Mouse (Mus musculus) MEL (cell line): Measurements from ENCODE around the gene Gm4707. TPM values are rescaled to one million over a fixed set of nuclear protein-coding genes. Genes with fewer than 3 reads are reported as not detected.

Source experiments
- DNase-seq: peaks from one replicate; pipeline ENCODE4 v3.0.0; 2011; ENCODE audit warnings: low read depth, low spot score
- H3K27ac ChIP-seq: 2 replicates; pipeline ENCODE4 v1.5.1; 2012; ENCODE audit warnings: low read depth, mild to moderate bottlenecking, control low read depth, low read length, moderate library complexity; ENCODE audit not compliant: control insufficient read depth
- H3K27me3 ChIP-seq, 2 experiments: fragments of 150-350 bp in 1 of 2; sonication (generic) in 1 of 2; 2 replicates each; pipeline ENCODE4 v1.6.1; 2012; ENCODE audit warnings: low read length in 2 of 2, mild to moderate bottlenecking in 2 of 2, improper control_type of control experiment in 1 of 2, moderate library complexity in 1 of 2; ENCODE audit not compliant: insufficient read depth in 2 of 2, control insufficient read depth in 1 of 2
- H3K36me3 ChIP-seq, 2 experiments: 2 replicates each; pipeline ENCODE4 v1.6.1; 2012 to 2014; ENCODE audit warnings: low read length in 2 of 2, improper control_type of control experiment in 1 of 2, inconsistent platforms in 1 of 2, mild to moderate bottlenecking in 1 of 2; ENCODE audit not compliant: insufficient read depth in 2 of 2, control insufficient read depth in 1 of 2
- H3K4me1 ChIP-seq, 2 experiments: fragments of 150-350 bp in 1 of 2; sonication (generic) in 1 of 2; 2 replicates each; pipeline ENCODE4 v1.6.1; 2012; ENCODE audit warnings: low read length in 2 of 2, improper control_type of control experiment in 1 of 2, mild to moderate bottlenecking in 1 of 2; ENCODE audit not compliant: insufficient read depth in 2 of 2, control insufficient read depth in 1 of 2
- H3K4me3 ChIP-seq, 2 experiments: fragments of 150-350 bp in 1 of 2; sonication (generic) in 1 of 2; 2 replicates each; pipeline ENCODE4 v1.5.1; 2012; ENCODE audit warnings: low read depth in 2 of 2, low read length in 2 of 2, mild to moderate bottlenecking in 2 of 2, moderate library complexity in 2 of 2, control low read depth in 1 of 2, improper control_type of control experiment in 1 of 2; ENCODE audit not compliant: control insufficient read depth in 1 of 2, insufficient read depth in 1 of 2
- H3K79me2 ChIP-seq: 2 replicates; pipeline ENCODE4 v1.6.1; 2012; ENCODE audit warnings: mild to moderate bottlenecking, low read length, moderate library complexity; ENCODE audit not compliant: control insufficient read depth, poor library complexity, insufficient read depth
- H3K9ac ChIP-seq: 2 replicates; pipeline ENCODE4 v1.6.1; 2012; ENCODE audit warnings: low read depth, mild to moderate bottlenecking, control low read depth, low read length, moderate library complexity; ENCODE audit not compliant: control insufficient read depth, poor library complexity, severe bottlenecking
- H3K9me3 ChIP-seq: fragments of 150-350 bp; sonication (generic); replicated peaks from 2 replicates; pipeline ENCODE4 v1.6.1; 2012; ENCODE audit warnings: mild to moderate bottlenecking, low read length, improper control_type of control experiment, moderate library complexity; ENCODE audit not compliant: insufficient read depth
- CHD2 ChIP-seq: IDR thresholded peaks from 2 replicates; pipeline ENCODE4 v1.6.1; 2011; ENCODE audit warnings: low read length, improper control_type of control experiment
- E2F4 ChIP-seq: IDR thresholded peaks from 2 replicates; pipeline ENCODE4 v1.6.1; 2011; ENCODE audit warnings: low read depth, low read length, improper control_type of control experiment, borderline replicate concordance
- EP300 ChIP-seq, 2 experiments: IDR thresholded peaks; 2 replicates each; pipeline ENCODE4 v1.6.1; 2011; ENCODE audit warnings: improper control_type of control experiment in 2 of 2, low read length in 2 of 2, low read depth in 1 of 2, mild to moderate bottlenecking in 1 of 2
- ETS1 ChIP-seq: IDR thresholded peaks from 2 replicates; pipeline ENCODE4 v1.6.1; 2012; ENCODE audit warnings: low read depth, mild to moderate bottlenecking, inconsistent platforms, low read length, improper control_type of control experiment, moderate library complexity
- GABPA ChIP-seq: IDR thresholded peaks from 2 replicates; pipeline ENCODE4 v1.6.1; 2012; ENCODE audit warnings: low read depth, mild to moderate bottlenecking, inconsistent platforms, low read length, improper control_type of control experiment, moderate library complexity
- JUND ChIP-seq: IDR thresholded peaks from 2 replicates; pipeline ENCODE4 v1.6.1; 2011; ENCODE audit warnings: low read depth, mild to moderate bottlenecking, improper control_type of control experiment, low read length
- MAX ChIP-seq: IDR thresholded peaks from 2 replicates; pipeline ENCODE4 v1.6.1; 2011; ENCODE audit warnings: low read length, improper control_type of control experiment
- MEF2A ChIP-seq: IDR thresholded peaks from 2 replicates; pipeline ENCODE4 v1.6.1; 2014; ENCODE audit warnings: low read depth, mild to moderate bottlenecking, inconsistent platforms, low read length, improper control_type of control experiment; ENCODE audit not compliant: poor library complexity, insufficient replicate concordance, severe bottlenecking; ENCODE audit errors: extremely low read depth
- MYB ChIP-seq: IDR thresholded peaks from 2 replicates; pipeline ENCODE4 v1.6.1; 2011; ENCODE audit warnings: mild to moderate bottlenecking, low read depth, low read length, improper control_type of control experiment
- MYC ChIP-seq: IDR thresholded peaks from 2 replicates; pipeline ENCODE4 v1.6.1; 2011; ENCODE audit warnings: low read depth, mild to moderate bottlenecking, low read length, improper control_type of control experiment, moderate library complexity
- NELFE ChIP-seq: IDR thresholded peaks from 2 replicates; pipeline ENCODE4 v1.6.1; 2011; ENCODE audit warnings: low read depth, low read length, improper control_type of control experiment
- RCOR1 ChIP-seq: IDR thresholded peaks from 2 replicates; pipeline ENCODE4 v1.6.1; 2012; ENCODE audit warnings: low read depth, mild to moderate bottlenecking, inconsistent platforms, low read length, improper control_type of control experiment
- TAL1 ChIP-seq: IDR thresholded peaks from 2 replicates; pipeline ENCODE4 v1.6.1; 2012; ENCODE audit warnings: mild to moderate bottlenecking, inconsistent platforms, low read length, moderate library complexity, mixed read lengths
- UBTF ChIP-seq: IDR thresholded peaks from 2 replicates; pipeline ENCODE4 v1.6.1; 2012; ENCODE audit warnings: low read depth, mild to moderate bottlenecking, inconsistent platforms, low read length, improper control_type of control experiment, moderate library complexity, borderline replicate concordance; ENCODE audit not compliant: insufficient read depth
- USF1 ChIP-seq: IDR thresholded peaks from 2 replicates; pipeline ENCODE4 v1.6.1; 2014; ENCODE audit warnings: low read depth, mild to moderate bottlenecking, inconsistent platforms, low read length, improper control_type of control experiment, moderate library complexity
- ZC3H11A ChIP-seq: IDR thresholded peaks from 2 replicates; pipeline ENCODE4 v1.6.1; 2012; ENCODE audit warnings: low read depth, mild to moderate bottlenecking, inconsistent platforms, low read length, improper control_type of control experiment
- ZKSCAN1 ChIP-seq: IDR thresholded peaks from 2 replicates; pipeline ENCODE4 v1.6.1; 2012; ENCODE audit warnings: low read depth, mild to moderate bottlenecking, inconsistent platforms, low read length, improper control_type of control experiment, moderate library complexity
- polyA plus RNA-seq, 2 experiments: library from polyadenylated mRNA; stranded (reverse) in 1 of 2; unstranded in 1 of 2; fragments of >175 nt in 1 of 2; fragments of >200 nt in 1 of 2; gene quantifications; 2 replicates each; pipeline versions ENCODE4 v1.2.1 to v1.2.4; 2012; ENCODE audit warnings: low replicate concordance in 2 of 2, low read depth in 1 of 2; ENCODE audit not compliant: insufficient read length in 2 of 2, insufficient read depth in 1 of 2, missing spikeins in 1 of 2
- total RNA-seq: library from RNA; depleted of rRNA; stranded (reverse); fragments of 300-350 nt; gene quantifications from 2 replicates; pipeline ENCODE4 v1.2.3, GENCODE M21; 2012; rRNA removed

Gene Gm4707
- total RNA-seq (1.0 and 1.1 TPM in 2 replicates), polyA plus RNA-seq (under 1 TPM in 1 of 2 experiments, not detected in 1; 0.26 TPM)

DNA sequence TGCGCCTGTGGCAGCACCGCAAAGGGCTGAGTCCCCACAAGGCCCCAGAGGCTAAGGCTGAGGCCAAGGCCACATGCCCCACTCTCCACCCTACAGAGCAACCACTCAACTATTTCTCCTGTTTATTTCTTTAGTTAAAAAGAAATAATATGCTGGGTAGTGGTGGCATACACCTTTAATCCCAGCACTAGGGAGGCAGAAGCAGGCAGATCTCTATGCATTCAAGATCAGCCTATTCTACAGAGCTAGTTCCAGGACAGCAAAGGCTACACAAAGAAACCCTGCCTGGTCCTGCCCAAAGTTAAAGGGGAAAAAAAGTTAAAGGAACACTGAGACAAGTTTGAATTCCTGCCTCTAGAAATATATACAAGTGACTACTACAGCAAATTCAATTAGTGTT, at the start of gene Gm4707:
Gm4707 (minus strand) TSS at position 101 of the 400 bp plus-strand sequence.
- no peak for DNase-seq
- Histone ChIP-seq H3K9me3 (no peaks in the 10 kb centered on the region), H3K27me3 (no peaks in the 10 kb centered on the region), H3K27ac (no peak within 1 kb of the TSS), H3K4me1 (no peaks in the 10 kb centered on the region), H3K36me3 (peaks cover 0 to 17% of the 10 kb centered on the region in 2 experiments; a peak in 2 of 4 replicates), H3K9ac (no peak within 1 kb of the TSS), H3K79me2 (peaks cover 7% of the 10 kb centered on the region), H3K4me3 (no peak within 1 kb of the TSS)
- TF ChIP-seq ETS1 (no peak), MAX (no peak), MYC (no peak)

GRCm38 (mm10) chr17:71506832-71507231, 47.1 kb upstream of the Gm4707 start:
- Histone ChIP-seq H3K27ac (no peak overlapping the region), H3K36me3 (peaks cover 6 to 11% of the 10 kb centered on the region in 2 experiments), H3K9me3 (no peaks in the 10 kb centered on the region), H3K4me3 (no peak overlapping the region), H3K79me2 (no peaks in the 10 kb centered on the region), H3K27me3 (no peaks in the 10 kb centered on the region), H3K9ac (no peak overlapping the region), H3K4me1 (peaks cover 0 to 4% of the 10 kb centered on the region in 2 experiments; a peak in 2 of 4 replicates)
- TF ChIP-seq ZC3H11A (no peak), CHD2 (no peak), MYB (no peak), MYC (no peak), NELFE (no peak), E2F4 (no peak), GABPA (no peak), UBTF (no peak), USF1 (no peak), JUND (no peak), RCOR1 (no peak), EP300 (IDR thresholded peaks at IDR 0.05; ENCODE audit: low read depth in 1 of 2, low read length in 2 of 2) (no peak), ZKSCAN1 (no peak), TAL1 (no peak), ETS1 (no peak), MEF2A (no peak)
- DNase-seq: no peak
